Mouse (Mus musculus): Measurements from ENCODE around the gene Pcdh15.

DNA sequence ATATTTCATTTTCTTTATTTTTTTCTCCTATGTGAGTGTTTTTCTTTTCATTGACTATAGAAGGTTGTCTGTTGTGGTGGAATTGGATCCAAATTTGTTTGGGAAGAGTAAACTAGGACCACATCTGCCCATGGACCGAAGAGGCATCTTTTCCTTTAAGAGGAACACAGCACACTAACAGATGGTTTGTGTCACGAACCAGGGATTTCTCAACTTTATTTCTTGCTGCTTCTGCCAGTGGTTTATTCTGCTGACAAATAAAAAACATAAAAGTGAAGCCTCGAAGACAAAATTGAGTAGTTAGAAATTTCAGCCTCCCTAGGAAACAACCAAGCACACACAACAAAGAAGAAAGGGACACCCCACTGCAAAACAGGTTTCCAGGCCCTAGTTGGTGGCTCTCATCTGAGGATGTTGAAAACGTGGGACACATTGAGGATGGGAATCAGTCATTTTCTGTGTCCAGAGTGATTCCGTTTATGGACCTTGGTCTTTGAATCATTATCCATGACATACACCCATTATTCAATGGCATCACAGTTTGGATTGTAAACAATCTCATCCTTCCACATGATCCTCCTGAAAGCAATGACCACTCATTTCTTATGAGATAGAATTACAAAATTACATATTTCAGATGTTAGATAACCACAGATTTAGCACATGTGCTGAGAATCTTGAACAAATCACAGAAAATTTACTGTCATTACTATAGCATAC is 1206.5 kb downstream of the Pcdh15 start:
- no peak for TF ChIP-seq GATA1 (IDR thresholded peaks at IDR 0.05; ENCODE audit: low read length)
- no peak for TF ChIP-seq TAL1 (IDR thresholded peaks at IDR 0.05; ENCODE audit: low read length)
